Mouse (Mus musculus) liver, embryonic 11.5 days (tissue): ENCODE data around the gene Nup188. TPM values are rescaled to one million over a fixed set of nuclear protein-coding genes. Genes with fewer than 3 reads are reported as not detected.

ENCODE experiments used
- ATAC-seq: fragments of 200-750 bp; cut with Nextera tagmentation; replicated peaks from 2 replicates; pipeline ENCODE4 v1.8.0; 2017; ENCODE audit warnings: moderate number of reproducible peaks, mild to moderate bottlenecking, moderate TSS enrichment, moderate library complexity; ENCODE audit not compliant: low FRiP score
- DNase-seq: peaks from one replicate; pipeline ENCODE4 v3.0.0-alpha.2; 2017; ENCODE audit warnings: low spot score
- H3K27ac ChIP-seq: fragments of 300-500 bp; sonication (generic); 2 replicates; pipeline ENCODE4 v1.5.1; 2014; ENCODE audit warnings: mild to moderate bottlenecking, low read depth, low read length, control low read depth
- H3K27me3 ChIP-seq: fragments of 300-500 bp; sonication (generic); replicated peaks from 2 replicates; pipeline ENCODE4 v1.6.1; 2014; ENCODE audit warnings: low read length, mixed read lengths; ENCODE audit not compliant: control insufficient read depth, insufficient read depth
- H3K36me3 ChIP-seq: fragments of 300-500 bp; sonication (generic); 2 replicates; pipeline ENCODE4 v1.6.1; 2014; ENCODE audit warnings: mild to moderate bottlenecking, low read length, moderate library complexity, mixed read lengths; ENCODE audit not compliant: control insufficient read depth, insufficient read depth
- H3K4me1 ChIP-seq: fragments of 300-500 bp; sonication (generic); replicated peaks from 2 replicates; pipeline ENCODE4 v1.6.1; 2014; ENCODE audit warnings: low read length, mixed read lengths; ENCODE audit not compliant: control insufficient read depth, insufficient read depth
- H3K4me2 ChIP-seq: fragments of 300-500 bp; sonication (generic); 2 replicates; pipeline ENCODE4 v1.6.1; 2014; ENCODE audit warnings: mild to moderate bottlenecking, control low read depth, moderate library complexity
- H3K4me3 ChIP-seq: fragments of 300-500 bp; sonication (generic); 2 replicates; pipeline ENCODE4 v1.5.1; 2014; ENCODE audit warnings: low read depth, low read length, control low read depth
- H3K9ac ChIP-seq: fragments of 300-500 bp; sonication (generic); 2 replicates; pipeline ENCODE4 v1.6.1; 2014; ENCODE audit warnings: low read depth, low read length, control low read depth
- H3K9me3 ChIP-seq: fragments of 300-500 bp; sonication (generic); 2 replicates; pipeline ENCODE4 v1.6.1; 2016; ENCODE audit warnings: low read length, inconsistent platforms, mixed read lengths; ENCODE audit not compliant: control insufficient read depth
- WGBS: fragments of 180-500 bp; shearing (Covaris S2); extraction: QIAGEN DNeasy Blood & Tissue Kit; methylation state at CpG from one replicate; pipeline ENCODE4 v1.1.7; 2014; 5-methylcytosine and 5-hydroxymethylcytosine counted together
- polyA plus RNA-seq: library from polyadenylated mRNA; unstranded; fragments of >200 nt; fragmentation: Nextera tagmentation; extraction: Ambion mirVana; gene quantifications from 2 replicates; pipeline ENCODE4 v1.2.1, GENCODE M21; 2014

The Nup188 gene
- polyA plus RNA-seq, 1 experiment from 2014 or later, result 60.1 TPM

- WGBS, result 50% methylated on average over 8 of the region's 8 CpGs
- peak overlapping the region; percentile 82 for H3K9ac ChIP-seq
- peaks cover 21% of the 10 kb centered on the region for H3K4me1 ChIP-seq
- no peaks in the 10 kb centered on the region; the same call in 1 of the 2 replicates for H3K36me3 ChIP-seq
- H3K27ac ChIP-seq, result no peak overlapping the region; the same call in 1 of the 2 replicates
- DNase-seq (no peak), ATAC-seq (no peak)
- peak overlapping the region; percentile 83 for H3K4me3 ChIP-seq
- no peaks in the 10 kb centered on the region for H3K27me3 ChIP-seq
- H3K9me3 ChIP-seq, result peaks cover 2% of the 10 kb centered on the region; the same call in 1 of the 2 replicates
- peak overlapping the region; percentile 97 for H3K4me2 ChIP-seq
These were observed 71.6 kb downstream of the Nup188 start for GRCm38 (mm10) chr2:30357552-30358510.

GRCm38 (mm10) chr2:30358533-30359531 lies 72.6 kb downstream of the Nup188 start, which contains the start of gene Sh3glb2:
Gene Sh3glb2 (minus strand): TSS chr2:30359337.
- Histone ChIP-seq H3K9ac (peak within 1 kb of the TSS; percentile 82), H3K4me1 (peaks cover 21% of the 10 kb centered on the region), H3K27me3 (no peaks in the 10 kb centered on the region), H3K36me3 (no peaks in the 10 kb centered on the region), H3K4me2 (peak within 1 kb of the TSS; percentile 97), H3K9me3 (peaks cover 2% of the 10 kb centered on the region; the same call in 1 of the 2 replicates), H3K27ac (peak within 1 kb of the TSS; percentile 40; the same call in 1 of the 2 replicates), H3K4me3 (peak within 1 kb of the TSS; percentile 83)
- ATAC-seq (peak; percentile 68), DNase-seq (peak; percentile 84)
- 2% methylated on average over 50 of the region's 73 CpGs for WGBS

- no peak for DNase-seq
- 72% methylated on average over 10 of the region's 10 CpGs for WGBS
- Histone ChIP-seq H3K4me1 (peaks cover 33% of the 10 kb centered on the region), H3K27me3 (no peaks in the 10 kb centered on the region), H3K27ac (no peak overlapping the region), H3K4me3 (no peak overlapping the region), H3K9ac (no peak overlapping the region), H3K36me3 (no peaks in the 10 kb centered on the region), H3K9me3 (peaks cover 2% of the 10 kb centered on the region; the same call in 1 of the 2 replicates), H3K4me2 (no peak overlapping the region)
- no peak for ATAC-seq
These were observed 74.4 kb downstream of the Nup188 start for GRCm38 (mm10) chr2:30360626-30361025.

- DNase-seq (no peak), ATAC-seq (no peak)
- 67% methylated on average over 5 of the region's 5 CpGs for WGBS
- no peak overlapping the region for H3K27ac ChIP-seq
- H3K4me3 ChIP-seq, result no peak overlapping the region
- H3K36me3 ChIP-seq, result peaks cover 8% of the 10 kb centered on the region; the same call in 1 of the 2 replicates
- no peak overlapping the region for H3K9ac ChIP-seq
- peaks cover 2% of the 10 kb centered on the region; the same call in 1 of the 2 replicates for H3K9me3 ChIP-seq
- peaks cover 27% of the 10 kb centered on the region for H3K4me1 ChIP-seq
- no peak overlapping the region for H3K4me2 ChIP-seq
- no peaks in the 10 kb centered on the region for H3K27me3 ChIP-seq
These were observed 76.7 kb downstream of the Nup188 start for GRCm38 (mm10) chr2:30362865-30363264.

- H3K4me1 ChIP-seq, result peaks cover 18% of the 10 kb centered on the region
- H3K4me2 ChIP-seq, result peak within 1 kb of the TSS; percentile 86
- WGBS, result under 1% methylated on average over 54 of the region's 54 CpGs
- H3K4me3 ChIP-seq, result peak within 1 kb of the TSS; percentile 80
- peak within 1 kb of the TSS; percentile 36 for H3K27ac ChIP-seq
- H3K9me3 ChIP-seq, result peaks cover 2% of the 10 kb centered on the region; the same call in 1 of the 2 replicates
- DNase-seq (peak; percentile 96), ATAC-seq (peak; percentile 98)
- H3K27me3 ChIP-seq, result no peaks in the 10 kb centered on the region
- peak within 1 kb of the TSS; percentile 73 for H3K9ac ChIP-seq
- H3K36me3 ChIP-seq, result peaks cover 16% of the 10 kb centered on the region
These were observed 77.8 kb downstream of the Nup188 start, which contains the start of gene Miga2 for GRCm38 (mm10) chr2:30363773-30364650. Gene Miga2 (plus strand): TSS chr2:30364233.

- H3K27ac ChIP-seq, result peak overlapping the region; percentile 36; the same call in 1 of the 2 replicates
- WGBS, result 94% methylated on average over 2 of the region's 2 CpGs
These were observed 79.3 kb downstream of the Nup188 start for GRCm38 (mm10) chr2:30365281-30366069.

GRCm38 (mm10) chr2:30366203-30366602 lies 80.0 kb downstream of the Nup188 start:
- peaks cover 32% of the 10 kb centered on the region for H3K36me3 ChIP-seq
- no peak overlapping the region for H3K4me3 ChIP-seq
- no peaks in the 10 kb centered on the region for H3K27me3 ChIP-seq
- H3K27ac ChIP-seq, result no peak overlapping the region
- no peak for DNase-seq
- H3K9ac ChIP-seq, result no peak overlapping the region
- H3K4me1 ChIP-seq, result peaks cover 15% of the 10 kb centered on the region
- 70% methylated on average over 5 of the region's 5 CpGs for WGBS
- no peak for ATAC-seq
- peaks cover 2% of the 10 kb centered on the region; the same call in 1 of the 2 replicates for H3K9me3 ChIP-seq
- no peak overlapping the region; the same call in 1 of the 2 replicates for H3K4me2 ChIP-seq

More at GRCm38 (mm10) chr2:30365281-30366069, 79.3 kb downstream of the Nup188 start:
- no peak for DNase-seq
- Histone ChIP-seq H3K27me3 (no peaks in the 10 kb centered on the region), H3K4me2 (peak overlapping the region; percentile 86), H3K4me3 (peak overlapping the region; percentile 80), H3K9ac (peak overlapping the region; percentile 73), H3K36me3 (peaks cover 28% of the 10 kb centered on the region), H3K9me3 (peaks cover 2% of the 10 kb centered on the region; the same call in 1 of the 2 replicates), H3K4me1 (peaks cover 15% of the 10 kb centered on the region)
- no peak for ATAC-seq
